16 mouse cellular contexts compared by ENCODE assay signal in genomic region chr12:40839817-40840216, GRCm38 (mm10).
"Had no signal": no experiment of that assay in that cellular context is flagged by ENCODE, and none has a peak within 500 bp of the region (broad histone marks: within the 10 kb centered on the region; RNA-seq: fewer than 3 reads in every experiment).

No protein-coding gene starts in this region.

- H3K9me3 ChIP-seq: limb, embryonic 15.5 days; liver, embryonic 12.5 days; megakaryocyte, embryonic 14.5 days; midbrain, embryonic 13.5 days; midbrain, embryonic 15.5 days; neural tube, embryonic 12.5 days; stomach, embryonic 15.5 days had no signal

- H3K4me2 ChIP-seq: limb, embryonic 15.5 days; liver, embryonic 12.5 days; midbrain, embryonic 11.5 days; midbrain, embryonic 13.5 days; midbrain, embryonic 15.5 days; neural tube, embryonic 12.5 days; stomach, embryonic 15.5 days had no signal

- ATAC-seq: liver, embryonic 12.5 days; midbrain, embryonic 13.5 days; midbrain, embryonic 15.5 days had no signal

- H3K4me1 ChIP-seq: megakaryocyte, embryonic 14.5 days; neural tube, embryonic 12.5 days had no signal

- H3K4me3 ChIP-seq: limb, embryonic 15.5 days; liver, embryonic 12.5 days; megakaryocyte, embryonic 14.5 days; midbrain, embryonic 13.5 days; midbrain, embryonic 15.5 days; neural tube, embryonic 12.5 days; stomach, embryonic 15.5 days had no signal

- H3K9ac ChIP-seq: limb, embryonic 15.5 days; liver, embryonic 12.5 days; liver, embryonic 14.5 days; midbrain, embryonic 13.5 days; midbrain, embryonic 15.5 days; neural tube, embryonic 12.5 days; stomach, embryonic 15.5 days had no signal

- H3K27me3 ChIP-seq: limb, embryonic 15.5 days; liver, embryonic 12.5 days; megakaryocyte, embryonic 14.5 days; midbrain, embryonic 13.5 days; midbrain, embryonic 15.5 days; neural tube, embryonic 12.5 days; stomach, embryonic 15.5 days had no signal

- H3K36me3 ChIP-seq: liver, embryonic 12.5 days; midbrain, embryonic 15.5 days; stomach, embryonic 15.5 days had no signal

- DNase-seq: lung, adult 2 months; lung, postnatal 36 days; right cerebral cortex, postnatal 14 days; thymus, adult 2 months; thymus, postnatal 25 days; thymus, postnatal 4 days had no signal

- H3K27ac ChIP-seq: limb, embryonic 15.5 days; liver, embryonic 12.5 days; liver, embryonic 14.5 days; midbrain, embryonic 13.5 days; midbrain, embryonic 15.5 days; neural tube, embryonic 12.5 days; stomach, embryonic 15.5 days; stomach, postnatal 0 days had no signal
